Mouse (Mus musculus) thymus, postnatal 4 days (tissue): ENCODE data around the gene Osmr.
"Not testable (repeated sequence)": the region's sequence is repeated elsewhere in the genome, so short reads cannot be mapped to it uniquely, and the experiment has no call there.

Source experiments
- DNase-seq: peaks from one replicate; pipeline ENCODE4 v3.0.0; 2021

Osmr gene

DNA sequence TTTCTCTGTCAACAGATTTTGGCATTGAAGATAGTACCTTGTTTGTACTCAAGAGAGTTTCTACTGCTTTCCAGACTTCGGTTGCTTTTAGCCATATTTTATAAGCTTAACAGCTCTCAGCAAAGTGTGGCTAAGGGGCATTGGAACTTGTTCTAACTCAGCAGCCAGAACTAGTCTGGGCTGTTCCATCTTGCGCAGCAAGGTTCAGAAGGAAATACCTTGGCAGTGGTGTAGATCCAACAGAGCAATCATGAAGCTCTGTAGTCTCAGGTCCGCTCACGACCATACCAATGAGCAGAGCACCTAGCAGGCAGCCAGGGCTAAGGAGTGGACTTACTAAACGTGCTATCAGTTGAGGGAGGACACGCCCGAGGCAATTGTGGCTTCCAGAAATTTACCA, 15.0 kb downstream of the Osmr start:
- DNase-seq, result no peak

DNA sequence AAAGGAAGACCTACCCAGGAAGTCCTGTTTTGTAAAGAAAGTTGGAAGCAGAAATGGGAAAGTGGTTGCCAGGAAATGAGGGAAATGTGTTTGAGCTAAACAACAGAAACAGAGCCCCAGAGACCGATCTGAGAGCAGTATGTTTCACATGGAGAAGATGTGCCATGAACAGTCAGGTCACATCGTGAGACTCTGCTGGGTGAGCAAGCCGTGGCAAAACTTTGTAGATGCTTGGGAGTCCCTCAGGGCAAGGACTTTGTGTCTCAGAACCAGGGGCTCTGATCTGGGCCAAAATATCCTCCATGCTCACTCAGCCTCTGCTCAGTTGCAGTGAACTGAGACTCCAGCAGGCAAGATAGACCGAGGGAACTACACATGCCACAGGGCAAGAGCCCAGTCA, 15.9 kb downstream of the Osmr start:
- no peak for DNase-seq

DNA sequence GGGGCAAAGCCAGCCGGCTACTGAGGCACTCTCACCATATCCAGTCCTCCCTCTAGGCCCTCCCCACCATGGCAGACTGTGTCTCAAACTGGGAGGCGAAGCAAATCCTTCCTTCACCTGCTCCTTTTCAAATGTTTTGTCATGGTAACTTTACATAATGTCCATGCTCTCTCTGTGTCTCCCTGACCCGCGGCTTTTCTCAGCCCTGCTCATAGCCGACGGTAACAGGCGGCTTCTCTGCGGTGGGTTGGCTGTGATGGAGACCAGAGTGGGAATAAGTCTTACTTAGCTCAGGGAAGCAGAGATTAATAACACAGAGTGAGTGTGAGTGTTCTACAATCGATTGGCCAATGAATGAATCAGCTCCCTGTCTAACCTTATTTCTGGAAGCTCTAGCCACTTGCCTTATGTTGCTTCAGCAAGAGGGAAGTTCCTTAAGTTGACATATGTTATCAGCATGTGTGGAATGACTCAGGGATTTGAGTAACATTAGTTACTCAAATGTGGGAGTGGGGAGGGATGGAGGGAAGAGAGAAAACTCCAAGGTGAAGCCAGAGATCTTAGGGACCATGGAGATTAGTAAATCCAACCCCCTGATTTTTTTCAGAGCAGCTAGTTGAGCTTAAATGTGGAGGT, 17.4 kb downstream of the Osmr start:
- no peak for DNase-seq

DNA sequence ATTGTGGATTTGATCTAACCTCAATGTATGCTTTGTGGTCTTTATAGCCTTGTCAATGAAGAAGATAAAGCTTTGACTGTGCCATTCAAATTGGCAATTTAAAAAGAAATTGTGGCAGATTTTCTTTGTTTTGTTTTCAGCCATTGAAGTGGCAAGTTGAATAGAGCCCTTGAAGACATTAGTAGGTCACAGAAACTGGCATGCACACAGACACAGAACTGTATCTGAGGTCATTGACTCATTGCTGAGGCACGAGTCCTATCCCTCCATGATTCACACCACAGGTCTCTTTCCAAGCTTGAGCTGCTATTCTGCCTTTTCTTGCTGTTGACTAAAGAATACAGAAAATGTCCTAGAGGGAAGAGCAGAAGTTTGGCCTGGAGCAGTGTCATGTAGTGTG, 24.9 kb downstream of the Osmr start:
- DNase-seq, result no peak

DNA sequence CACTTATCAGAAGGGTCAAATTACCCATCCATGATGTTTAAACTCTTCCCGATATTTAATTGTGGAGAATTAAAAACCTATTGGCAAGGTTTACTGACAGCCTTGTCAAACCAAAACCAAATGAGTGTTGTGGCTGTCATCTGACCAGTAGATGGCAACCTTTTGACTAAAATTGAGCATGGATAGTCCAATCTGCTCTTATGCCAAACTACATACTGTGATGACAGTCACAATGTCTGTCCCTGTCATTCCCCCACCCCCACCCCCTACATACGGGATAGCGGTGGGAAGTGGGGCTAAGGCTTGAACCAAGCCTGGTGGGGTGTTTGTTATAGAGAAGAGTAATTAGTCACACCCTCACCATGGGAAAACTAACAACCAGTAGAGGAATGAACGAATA, 34.6 kb downstream of the Osmr start:
- DNase-seq, result no peak

DNA sequence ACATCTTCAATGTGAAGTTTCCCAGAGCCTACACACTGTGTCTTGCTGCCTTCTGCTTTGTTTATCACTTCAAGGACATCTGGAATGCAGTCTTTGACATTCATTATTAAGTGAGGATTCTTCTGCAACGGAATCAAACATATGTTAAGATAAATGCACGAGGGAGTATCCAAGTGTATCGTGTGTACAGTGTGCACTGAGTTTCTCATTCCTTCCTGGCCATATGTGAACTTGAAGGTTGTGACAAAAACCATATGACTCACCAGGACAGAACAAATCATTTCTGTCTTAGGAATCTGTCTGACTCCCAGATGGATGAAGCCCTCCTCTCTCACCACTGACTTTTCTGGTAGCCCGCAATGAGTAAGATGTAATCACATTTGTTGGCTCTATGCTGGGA, 59.0 kb downstream of the Osmr start:
- no peak for DNase-seq

DNA sequence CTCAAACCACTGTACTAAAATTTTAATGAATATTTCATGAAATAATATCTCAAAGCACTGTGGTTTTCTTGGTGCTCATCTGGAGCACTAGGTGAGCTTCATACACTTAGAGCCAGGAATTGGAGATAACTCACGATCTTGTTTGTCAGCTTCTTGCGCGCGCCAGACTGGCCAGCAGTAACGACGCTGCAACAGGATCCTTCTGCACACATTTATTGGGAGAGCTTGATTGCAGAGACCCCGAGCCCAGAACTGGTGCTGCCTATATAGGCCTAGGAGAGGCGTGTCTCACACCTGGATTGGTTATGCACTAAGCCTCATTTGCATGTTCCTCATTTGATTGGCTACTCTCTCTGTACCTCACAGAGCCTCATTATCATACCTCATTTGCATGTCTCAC, 73.6 kb downstream of the Osmr start:
- DNase-seq, result not testable (repeated sequence)

DNA sequence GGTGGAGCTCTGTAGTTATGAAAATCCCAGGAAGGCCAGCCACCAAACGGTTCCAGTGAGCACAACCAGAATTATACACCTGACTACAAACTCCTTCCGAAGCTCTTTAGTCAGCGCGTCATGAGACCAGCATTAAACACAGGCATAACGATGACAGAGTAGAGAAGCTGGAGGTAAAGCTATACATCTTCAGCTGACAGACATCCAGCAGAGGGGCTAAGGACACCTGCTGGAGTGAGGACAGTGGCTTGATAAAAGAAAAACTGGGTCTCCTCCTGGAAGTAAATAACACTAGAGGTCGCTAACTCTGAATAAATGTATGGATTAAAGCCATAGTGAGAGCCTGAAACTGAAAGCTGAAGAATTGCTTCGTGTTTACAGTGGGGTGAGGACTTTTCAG, 81.9 kb downstream of the Osmr start:
- DNase-seq, result no peak

DNA sequence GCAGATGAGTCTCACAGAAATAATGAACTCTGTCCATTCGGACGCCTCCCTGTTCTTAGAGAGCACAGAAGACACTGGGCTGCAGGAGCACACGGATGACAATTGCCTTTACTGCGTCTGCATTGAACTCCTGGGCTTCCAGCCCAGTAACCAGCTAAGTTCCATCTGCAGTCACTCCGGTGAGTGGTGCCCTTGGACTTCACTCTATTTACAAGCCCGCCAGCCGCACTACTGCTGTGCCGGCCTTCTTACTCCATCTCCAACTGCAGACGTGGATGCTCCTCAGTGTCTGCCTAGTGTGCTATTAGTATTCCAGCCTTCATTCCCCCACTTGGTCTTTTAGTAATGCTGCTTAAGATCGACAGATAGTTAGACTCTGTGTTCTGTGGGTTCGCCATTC, 83.1 kb downstream of the Osmr start:
- no peak for DNase-seq

DNA sequence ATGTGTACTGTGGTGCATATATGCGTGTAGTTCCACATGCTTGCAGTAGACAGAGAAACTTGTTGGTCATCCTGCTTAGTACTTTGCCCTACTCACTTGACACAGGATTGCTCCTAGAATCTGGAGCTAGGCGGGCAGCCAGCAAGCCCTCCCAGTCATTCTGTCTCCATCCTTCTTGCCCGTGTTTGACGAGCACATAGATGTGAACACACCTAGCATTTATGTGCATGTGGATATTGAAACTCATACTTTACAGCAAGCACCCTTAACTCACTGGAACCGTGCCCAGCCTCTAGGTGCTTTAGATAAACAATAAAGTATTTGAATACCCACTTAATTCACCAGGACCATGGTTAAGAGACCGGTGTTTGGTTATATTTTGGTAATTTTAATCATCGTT, 84.8 kb downstream of the Osmr start:
- DNase-seq, result no peak

DNA sequence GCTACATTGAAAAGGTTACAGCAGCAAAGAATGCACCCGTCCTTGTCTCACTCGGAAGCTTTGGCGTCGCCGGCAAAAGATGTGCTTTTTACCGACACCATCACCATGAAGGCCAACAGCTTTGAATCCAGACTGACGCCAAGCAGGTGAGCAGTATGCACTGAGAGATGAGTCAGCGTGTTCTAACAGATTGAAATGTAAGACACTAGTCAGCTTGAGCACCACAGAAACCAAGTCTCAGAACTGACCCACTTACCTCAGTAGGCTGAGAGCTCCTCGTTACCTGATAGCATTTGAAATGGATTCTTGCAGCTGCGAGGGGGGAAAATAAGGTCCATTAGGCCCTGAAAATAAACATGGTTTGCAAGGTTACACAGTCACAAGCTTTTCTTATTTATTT, 87.5 kb downstream of the Osmr start:
- DNase-seq, result no peak

DNA sequence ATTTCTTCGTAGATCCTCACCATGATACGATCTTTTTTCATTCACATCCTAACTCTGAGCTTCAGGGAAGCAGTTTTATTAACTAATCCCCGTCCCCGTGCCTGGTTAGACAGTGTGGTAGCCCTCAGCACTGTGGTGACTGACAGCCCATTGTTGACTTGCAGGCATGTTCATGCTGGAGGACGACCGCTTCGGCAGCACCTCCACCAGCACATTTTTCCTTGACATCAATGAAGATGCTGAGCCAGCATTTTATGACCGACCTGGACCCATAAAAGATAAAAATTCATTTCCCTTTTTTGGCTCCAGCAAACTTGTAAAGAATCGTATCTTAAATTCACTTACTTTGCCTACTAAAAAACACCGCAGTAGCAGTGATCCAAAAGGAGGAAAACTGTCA, 88.6 kb downstream of the Osmr start:
- no peak for DNase-seq

DNA sequence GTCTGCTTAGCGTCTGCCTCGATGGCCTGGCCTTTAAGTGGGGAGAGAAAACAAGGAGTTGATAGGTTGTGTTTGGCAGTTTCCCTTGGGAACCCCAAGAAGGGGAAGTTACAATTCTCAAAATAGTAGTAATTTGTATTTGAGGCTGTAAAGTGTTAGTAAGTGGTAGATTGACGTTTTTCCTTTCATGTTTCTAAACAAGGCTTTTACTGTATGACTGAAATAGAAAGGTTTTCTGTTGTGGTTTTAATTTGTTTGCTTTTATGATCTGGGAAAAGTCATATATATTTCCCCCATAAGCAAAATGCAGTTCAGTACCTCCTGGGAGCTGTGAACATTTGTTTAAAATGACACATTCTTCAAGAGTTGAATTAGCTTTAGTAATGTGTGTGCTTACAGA, 102.5 kb downstream of the Osmr start:
- DNase-seq, result no peak
